Mouse (Mus musculus) kidney, embryonic 14.5 days (tissue): Measurements from ENCODE around the gene Cyp2d10. TPM values are rescaled to one million over a fixed set of nuclear protein-coding genes. Genes with fewer than 3 reads are reported as not detected.

Experiments used
- ATAC-seq: fragments of 200-750 bp; cut with Nextera tagmentation; 2 replicates; pipeline ENCODE4 v1.8.0; 2017; ENCODE audit warnings: moderate number of reproducible peaks, mild to moderate bottlenecking, moderate TSS enrichment, moderate library complexity; ENCODE audit not compliant: low FRiP score, low TSS enrichment
- H3K27ac ChIP-seq: fragments of 300-500 bp; sonication (generic); 2 replicates; pipeline ENCODE4 v1.5.1; 2014; ENCODE audit warnings: low read depth, mild to moderate bottlenecking, low read length, moderate library complexity, mixed read lengths
- H3K27me3 ChIP-seq: fragments of 300-500 bp; sonication (generic); 2 replicates; pipeline ENCODE4 v1.6.1; 2014; ENCODE audit warnings: mild to moderate bottlenecking, low read length; ENCODE audit not compliant: control insufficient read depth, insufficient read depth
- H3K36me3 ChIP-seq: fragments of 300-500 bp; sonication (generic); 2 replicates; pipeline ENCODE4 v1.6.1; 2014; ENCODE audit warnings: low read length, mixed read lengths; ENCODE audit not compliant: control insufficient read depth, insufficient read depth
- H3K4me1 ChIP-seq: fragments of 300-500 bp; sonication (generic); 2 replicates; pipeline ENCODE4 v1.6.1; 2014; ENCODE audit warnings: low read length, mixed read lengths; ENCODE audit not compliant: control insufficient read depth, insufficient read depth
- H3K4me2 ChIP-seq: fragments of 300-500 bp; sonication (generic); replicated peaks from 2 replicates; pipeline ENCODE4 v1.6.1; 2014; ENCODE audit warnings: low read depth, mild to moderate bottlenecking, low read length
- H3K4me3 ChIP-seq: fragments of 300-500 bp; sonication (generic); 2 replicates; pipeline ENCODE4 v1.5.1; 2014; ENCODE audit warnings: mild to moderate bottlenecking, low read length
- H3K9ac ChIP-seq: fragments of 300-500 bp; sonication (generic); 2 replicates; pipeline ENCODE4 v1.6.1; 2014; ENCODE audit warnings: low read depth, mild to moderate bottlenecking, low read length, moderate library complexity
- H3K9me3 ChIP-seq: fragments of 300-500 bp; sonication (generic); 2 replicates; pipeline ENCODE4 v1.6.1; 2016; ENCODE audit warnings: low read length; ENCODE audit not compliant: control insufficient read depth
- WGBS: fragments of 180-500 bp; shearing (Covaris S2); extraction: QIAGEN DNeasy Blood & Tissue Kit; methylation state at CpG from one replicate; pipeline ENCODE4 v1.1.7; 2014; 5-methylcytosine and 5-hydroxymethylcytosine counted together
- polyA plus RNA-seq: library from polyadenylated mRNA; unstranded; fragments of >200 nt; fragmentation: Nextera tagmentation; extraction: Ambion mirVana; gene quantifications from 2 replicates; pipeline ENCODE4 v1.2.1, GENCODE M21; 2014

Gene Cyp2d10
- polyA plus RNA-seq, 1 experiment from 2014 or later = not detected

DNA sequence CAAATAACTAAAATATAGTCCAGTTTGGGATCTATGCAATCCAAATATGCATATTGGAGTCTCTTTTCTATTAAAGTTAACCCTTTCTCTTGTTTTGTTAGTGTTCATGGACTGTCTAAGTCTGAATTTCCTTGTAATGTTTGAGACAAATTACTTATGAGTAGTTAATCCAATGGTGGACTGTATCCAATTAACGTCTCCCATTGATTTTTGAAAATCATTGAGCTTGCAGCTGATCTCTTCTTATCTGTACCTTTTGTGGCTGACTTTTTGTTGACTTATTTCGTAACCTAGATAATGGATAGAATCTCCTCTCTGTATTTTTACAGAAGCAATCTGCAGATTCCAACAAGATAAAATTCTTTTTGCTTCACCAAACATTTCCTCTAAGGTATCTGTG is 24.6 kb downstream of the Cyp2d10 start:
- no peak overlapping the region for H3K4me2 ChIP-seq
- no peak overlapping the region for H3K27ac ChIP-seq
- ATAC-seq = no peak
- no peaks in the 10 kb centered on the region for H3K27me3 ChIP-seq
- no peaks in the 10 kb centered on the region for H3K36me3 ChIP-seq
- H3K4me1 ChIP-seq = peaks cover 12% of the 10 kb centered on the region; the same call in 1 of the 2 replicates
- H3K9ac ChIP-seq = no peak overlapping the region
- 88% methylated on average over 2 of the region's 2 CpGs for WGBS
- no peak overlapping the region for H3K4me3 ChIP-seq
- no peaks in the 10 kb centered on the region; the same call in 1 of the 2 replicates for H3K9me3 ChIP-seq

DNA sequence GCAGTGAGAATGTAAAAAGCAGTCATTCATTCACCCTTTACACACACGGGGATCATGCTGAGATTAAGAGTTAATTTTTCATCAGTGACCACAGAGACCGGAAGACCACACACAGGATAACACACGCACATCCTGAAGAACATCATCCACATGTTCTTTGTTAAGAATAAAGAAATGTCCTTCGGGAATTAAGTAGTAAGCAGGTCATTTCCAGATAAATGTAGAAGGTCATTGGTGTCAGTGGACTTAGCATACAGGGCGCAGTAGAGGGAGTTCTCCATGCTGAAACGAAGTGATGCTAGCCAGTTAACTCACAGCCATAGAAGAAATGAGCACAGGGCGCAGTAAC is 26.3 kb downstream of the Cyp2d10 start:
- peak overlapping the region; percentile 65; the same call in 1 of the 2 replicates for H3K27ac ChIP-seq
- no peaks in the 10 kb centered on the region; the same call in 1 of the 2 replicates for H3K9me3 ChIP-seq
- H3K9ac ChIP-seq = no peak overlapping the region
- no peaks in the 10 kb centered on the region for H3K27me3 ChIP-seq
- peak overlapping the region; percentile 33 for H3K4me3 ChIP-seq
- H3K4me1 ChIP-seq = peaks cover 12% of the 10 kb centered on the region; the same call in 1 of the 2 replicates
- ATAC-seq = no peak
- H3K4me2 ChIP-seq = peak overlapping the region; percentile 45
- WGBS = 32% methylated on average over 7 of the region's 7 CpGs
- no peaks in the 10 kb centered on the region for H3K36me3 ChIP-seq

DNA sequence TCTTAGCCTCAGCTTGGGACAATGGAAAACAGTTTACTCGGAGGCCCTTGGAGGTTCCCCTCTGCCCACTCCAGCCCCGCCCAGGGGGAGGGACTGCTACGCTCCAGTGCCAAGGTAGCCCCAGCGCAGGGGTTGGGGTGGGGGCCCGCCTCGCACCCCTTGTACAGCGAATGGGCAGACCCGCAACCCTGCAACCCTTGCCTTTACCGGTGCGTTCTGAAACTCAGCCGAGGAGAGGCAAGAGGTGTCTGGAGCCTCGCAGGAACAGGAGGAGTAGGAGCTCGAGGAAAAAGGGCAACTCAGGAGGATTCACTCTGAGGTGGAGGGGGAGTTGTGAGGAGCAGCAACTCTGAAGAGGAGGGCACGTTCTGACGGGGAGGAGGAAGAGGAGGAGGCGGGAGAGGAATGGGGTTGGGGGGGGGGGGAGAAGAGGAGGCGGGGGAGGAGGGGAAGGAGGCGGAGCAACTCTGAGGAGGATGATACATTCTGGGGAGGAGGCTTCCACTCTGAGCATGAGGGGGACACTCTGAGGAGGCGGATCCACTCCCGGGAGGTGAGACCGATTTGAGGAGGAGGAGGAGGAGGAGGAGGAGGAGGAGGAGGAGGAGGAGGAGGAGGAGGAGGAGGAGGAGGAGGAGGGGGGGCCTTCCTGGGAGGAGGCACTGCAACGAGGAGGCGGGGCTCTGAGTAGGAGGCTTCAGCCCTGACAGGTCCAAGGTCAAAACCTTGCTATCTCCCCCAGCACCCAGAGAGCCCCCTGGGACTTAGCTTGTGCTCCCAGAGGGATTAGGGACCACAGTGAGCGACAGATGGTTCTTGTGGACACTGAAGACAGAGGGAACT is 26.9 kb downstream of the Cyp2d10 start, which contains the start of gene Cyp2d22:
TSS of gene Cyp2d22 (minus strand) at position 390 of the 843 bp plus-strand sequence.
- Histone ChIP-seq H3K4me1 (peaks cover 12% of the 10 kb centered on the region; the same call in 1 of the 2 replicates), H3K27ac (peak within 1 kb of the TSS; percentile 65; the same call in 1 of the 2 replicates), H3K4me3 (peak within 1 kb of the TSS; percentile 33), H3K4me2 (peak within 1 kb of the TSS; percentile 45), H3K9me3 (no peaks in the 10 kb centered on the region; the same call in 1 of the 2 replicates), H3K9ac (peak within 1 kb of the TSS; percentile 36; the same call in 1 of the 2 replicates), H3K27me3 (no peaks in the 10 kb centered on the region), H3K36me3 (no peaks in the 10 kb centered on the region)
- peak; percentile 88 for ATAC-seq
- WGBS = 2% methylated on average over 20 of the region's 24 CpGs

DNA sequence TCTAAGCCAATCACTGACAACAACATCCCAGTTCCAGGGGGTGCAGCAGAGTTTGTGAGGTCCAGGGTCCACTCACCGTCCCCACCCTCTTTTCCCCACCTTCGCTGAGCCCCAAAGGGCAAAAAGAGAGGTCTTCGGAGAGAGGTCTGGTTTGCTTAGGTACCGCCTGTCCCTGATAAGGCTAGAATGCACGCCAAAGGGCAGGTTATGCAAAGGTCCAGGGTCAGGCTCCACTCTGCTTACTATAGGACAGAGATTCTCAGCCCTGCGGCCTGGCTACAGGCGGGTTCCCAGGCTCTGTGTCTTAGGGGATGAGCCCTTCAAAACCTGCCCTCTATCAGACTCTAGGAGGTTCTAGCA is 27.5 kb downstream of the Cyp2d10 start:
- no peak; the same call in 1 of the 2 replicates for ATAC-seq
- peak overlapping the region; percentile 45 for H3K4me2 ChIP-seq
- H3K4me1 ChIP-seq = peaks cover 12% of the 10 kb centered on the region; the same call in 1 of the 2 replicates
- WGBS = 27% methylated on average over 7 of the region's 7 CpGs
- no peaks in the 10 kb centered on the region; the same call in 1 of the 2 replicates for H3K9me3 ChIP-seq
- no peaks in the 10 kb centered on the region for H3K27me3 ChIP-seq
- peak overlapping the region; percentile 36; the same call in 1 of the 2 replicates for H3K9ac ChIP-seq
- peak overlapping the region; percentile 63; the same call in 1 of the 2 replicates for H3K27ac ChIP-seq
- H3K4me3 ChIP-seq = peak overlapping the region; percentile 33
- no peaks in the 10 kb centered on the region for H3K36me3 ChIP-seq

DNA sequence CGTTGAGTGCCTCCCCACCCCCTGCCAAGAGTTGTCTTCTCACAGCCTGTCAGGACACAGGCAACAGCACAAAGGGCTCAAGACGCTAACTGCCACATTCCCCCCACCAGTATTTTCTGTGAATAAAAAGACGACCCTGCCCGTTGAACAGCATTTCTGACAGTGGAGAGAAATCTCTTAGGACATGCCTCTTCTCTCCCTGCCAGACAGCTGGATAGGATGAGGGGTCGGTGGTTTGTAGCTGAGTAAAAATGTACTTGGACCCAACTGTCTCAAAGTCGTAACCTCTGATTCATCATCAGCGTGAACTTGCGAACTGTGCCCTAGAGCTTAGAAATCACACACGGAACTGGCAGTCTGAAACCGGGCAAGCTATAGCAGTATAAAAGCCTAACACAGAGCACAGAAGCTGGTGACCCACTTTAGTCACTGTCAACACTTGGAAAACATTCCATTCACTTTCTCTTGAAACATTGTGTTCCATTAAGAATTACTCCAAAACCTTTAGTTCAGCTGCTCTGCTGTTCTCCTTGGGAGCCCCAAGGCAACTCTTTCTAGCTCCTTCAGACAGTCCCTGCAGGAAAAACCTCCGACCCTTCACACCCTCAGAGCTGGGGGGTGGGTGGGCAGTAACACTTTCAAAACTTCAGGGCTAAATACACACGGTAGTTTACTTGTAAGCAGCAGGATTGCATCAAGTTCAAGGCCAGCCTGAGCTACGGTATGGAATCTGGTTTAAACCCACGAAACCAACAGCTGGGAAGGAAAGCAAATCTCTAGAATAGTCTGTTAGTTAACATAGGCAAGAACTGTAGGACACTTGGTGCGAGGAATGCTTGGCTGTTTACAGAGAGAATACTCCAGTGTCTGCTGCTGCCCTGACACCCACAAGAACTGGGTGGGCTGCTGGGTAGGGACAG is 28.5 kb downstream of the Cyp2d10 start:
- Histone ChIP-seq H3K4me2 (peak overlapping the region; percentile 45; the same call in 1 of the 2 replicates), H3K9me3 (no peaks in the 10 kb centered on the region; the same call in 1 of the 2 replicates), H3K27ac (peak overlapping the region; percentile 63; the same call in 1 of the 2 replicates), H3K9ac (no peak overlapping the region), H3K27me3 (no peaks in the 10 kb centered on the region), H3K4me3 (peak overlapping the region; percentile 1; the same call in 1 of the 2 replicates), H3K36me3 (no peaks in the 10 kb centered on the region), H3K4me1 (peaks cover 12% of the 10 kb centered on the region; the same call in 1 of the 2 replicates)
- no peak for ATAC-seq
- 40% methylated on average over 15 of the region's 15 CpGs for WGBS

DNA sequence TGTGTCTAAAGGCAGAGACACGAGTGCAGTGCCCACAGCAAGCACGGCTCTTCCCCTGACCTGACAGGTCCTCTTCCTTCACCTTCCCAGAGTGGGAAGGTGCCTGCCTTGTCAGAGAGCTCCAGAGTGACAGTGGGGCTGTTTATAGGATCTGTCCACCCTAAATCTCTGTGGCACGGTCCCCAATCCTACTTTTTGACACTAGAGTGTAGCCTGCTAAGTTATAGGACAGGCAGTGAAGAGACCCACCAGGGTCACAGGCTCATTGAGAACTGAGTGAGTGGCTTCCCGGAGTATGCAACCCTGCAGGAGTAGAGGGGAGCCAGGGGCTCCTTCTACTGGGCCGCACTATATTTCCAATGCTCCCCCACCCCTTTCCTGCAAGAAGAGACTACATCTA is 29.3 kb downstream of the Cyp2d10 start:
- Histone ChIP-seq H3K27me3 (no peaks in the 10 kb centered on the region), H3K9me3 (no peaks in the 10 kb centered on the region; the same call in 1 of the 2 replicates), H3K4me2 (no peak overlapping the region), H3K4me3 (no peak overlapping the region), H3K36me3 (no peaks in the 10 kb centered on the region), H3K9ac (no peak overlapping the region), H3K4me1 (peaks cover 12% of the 10 kb centered on the region; the same call in 1 of the 2 replicates), H3K27ac (no peak overlapping the region)
- 84% methylated on average over 5 of the region's 5 CpGs for WGBS
- ATAC-seq = no peak

DNA sequence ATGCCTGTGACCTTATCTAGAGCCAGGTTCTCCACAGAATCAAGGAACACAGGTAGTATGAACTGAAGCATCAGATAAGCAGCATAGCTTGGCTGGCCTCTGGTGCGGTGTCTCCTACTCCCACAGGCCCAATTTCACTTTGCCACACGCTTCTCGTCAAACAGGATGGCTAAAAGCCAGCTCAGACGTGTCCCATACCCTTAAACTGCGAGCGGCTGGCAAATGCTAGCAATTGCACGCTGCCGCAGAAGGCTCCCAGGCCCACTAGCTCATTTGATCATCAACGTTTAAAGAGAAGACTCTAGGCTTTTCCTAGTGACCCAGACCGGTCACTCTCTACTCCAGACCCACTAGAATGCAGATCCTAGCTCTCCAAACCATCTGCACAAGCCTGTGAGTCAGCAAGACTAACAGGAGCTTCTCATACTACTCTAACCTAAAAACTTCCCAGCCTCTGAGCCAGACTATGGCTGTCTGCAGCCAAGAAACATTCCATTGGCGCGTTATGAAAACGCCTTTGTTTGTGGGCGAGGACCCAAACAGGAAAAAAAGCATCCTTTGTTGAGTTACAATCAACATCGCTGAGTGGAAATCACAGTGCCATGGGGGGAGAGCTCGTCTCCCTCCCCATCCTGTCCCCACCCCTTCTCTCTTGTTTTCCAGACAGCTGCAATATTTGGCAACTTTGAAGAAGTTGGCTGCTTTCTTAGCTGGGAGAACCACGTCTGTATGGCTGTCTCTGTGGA is 30.4 kb downstream of the Cyp2d10 start:
- no peak overlapping the region for H3K27ac ChIP-seq
- no peak overlapping the region for H3K4me2 ChIP-seq
- WGBS = 78% methylated on average over 17 of the region's 17 CpGs

DNA sequence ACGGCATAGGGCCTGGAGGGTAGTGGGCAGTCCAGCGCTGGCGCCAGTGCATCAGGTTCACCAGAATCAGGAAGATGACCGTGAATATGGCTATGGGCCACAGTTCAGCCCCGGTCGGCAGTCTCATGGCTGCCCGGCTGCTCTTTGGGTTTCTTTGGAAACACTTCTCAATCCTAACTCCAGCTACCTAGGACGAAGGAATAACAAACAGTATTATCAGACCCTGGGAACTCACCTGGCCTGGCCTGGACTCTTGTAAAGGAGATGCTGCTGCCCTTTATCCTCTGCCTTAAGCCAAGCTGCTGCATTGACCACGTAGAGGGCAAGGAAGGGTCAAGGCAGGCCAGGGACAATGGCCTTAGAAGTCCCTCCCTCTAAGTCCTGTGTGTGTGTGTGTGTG is 31.1 kb downstream of the Cyp2d10 start:
- no peak for ATAC-seq
- Histone ChIP-seq H3K36me3 (no peaks in the 10 kb centered on the region), H3K27me3 (no peaks in the 10 kb centered on the region), H3K27ac (no peak overlapping the region), H3K4me1 (peaks cover 10% of the 10 kb centered on the region; the same call in 1 of the 2 replicates), H3K9ac (no peak overlapping the region), H3K4me3 (no peak overlapping the region), H3K4me2 (no peak overlapping the region), H3K9me3 (no peaks in the 10 kb centered on the region)
- WGBS = 90% methylated on average over 9 of the region's 9 CpGs

More for the DNA sequence above, 30.4 kb downstream of the Cyp2d10 start:
- no peaks in the 10 kb centered on the region for H3K36me3 ChIP-seq
- no peaks in the 10 kb centered on the region for H3K9me3 ChIP-seq
- no peak for ATAC-seq
- H3K4me3 ChIP-seq = no peak overlapping the region
- H3K9ac ChIP-seq = no peak overlapping the region
- H3K27me3 ChIP-seq = no peaks in the 10 kb centered on the region
- H3K4me1 ChIP-seq = peaks cover 12% of the 10 kb centered on the region; the same call in 1 of the 2 replicates
